Mouse (Mus musculus) monocyte, adult 2 months (primary cell): ENCODE measurements around the gene Phb2.

ENCODE experiments used
- DNase-seq, 2 experiments: peaks; one replicate each; pipeline ENCODE4 v3.0.0; 2022; ENCODE audit warnings: low spot score in 2 of 2, low read depth in 1 of 2

The Phb2 gene

DNA sequence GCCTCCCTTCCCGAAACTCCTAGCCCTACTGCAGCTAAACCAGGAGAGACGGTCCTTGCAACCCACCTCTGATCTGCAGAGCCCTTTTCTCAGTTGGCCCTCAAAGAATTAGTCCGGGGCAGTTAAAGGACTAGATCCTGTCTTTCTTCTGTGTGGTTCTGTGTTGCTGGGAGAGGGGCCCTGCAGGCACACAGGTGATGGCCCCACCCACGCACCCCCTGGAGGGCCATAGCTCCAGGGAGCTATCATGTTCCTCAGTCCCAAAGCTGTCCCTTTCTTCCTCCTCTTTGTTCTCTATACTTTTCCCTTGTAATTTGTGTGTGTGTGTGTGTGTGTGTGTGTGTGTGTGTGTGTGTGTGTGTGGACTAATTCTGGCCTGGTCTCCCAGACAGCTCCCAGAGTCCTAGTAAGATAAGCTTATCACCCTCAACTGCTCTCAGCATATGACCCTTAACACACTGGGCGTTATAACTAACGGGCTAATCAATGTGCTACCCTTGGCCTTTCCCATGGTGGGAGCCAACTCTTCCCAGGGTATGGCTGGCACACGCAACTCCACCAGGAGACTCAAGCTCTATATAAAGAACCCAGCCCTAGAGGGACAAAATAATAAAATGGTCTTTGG is 7.3 kb downstream of the Phb2 start:
- no peak for DNase-seq

DNA sequence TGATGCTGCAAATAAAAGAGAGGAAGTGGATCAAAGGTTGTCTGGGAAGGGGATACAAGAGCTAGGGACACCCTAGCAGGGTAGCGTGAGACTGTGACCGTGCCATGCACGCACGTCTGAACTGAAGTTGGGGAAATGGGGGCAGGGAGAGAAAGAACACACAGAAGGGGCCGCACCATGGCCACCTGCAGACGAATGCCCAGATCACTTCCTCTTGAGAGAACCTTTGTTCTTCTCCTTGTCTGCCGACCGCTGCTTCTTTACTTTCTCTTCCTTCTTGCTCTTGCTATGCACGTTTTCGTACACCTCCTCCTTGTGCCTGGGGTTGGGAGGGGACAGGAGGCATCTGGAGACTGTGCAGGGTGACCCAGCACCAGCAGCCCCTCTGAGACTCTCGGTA is 8.8 kb downstream of the Phb2 start:
- no peak for DNase-seq

DNA sequence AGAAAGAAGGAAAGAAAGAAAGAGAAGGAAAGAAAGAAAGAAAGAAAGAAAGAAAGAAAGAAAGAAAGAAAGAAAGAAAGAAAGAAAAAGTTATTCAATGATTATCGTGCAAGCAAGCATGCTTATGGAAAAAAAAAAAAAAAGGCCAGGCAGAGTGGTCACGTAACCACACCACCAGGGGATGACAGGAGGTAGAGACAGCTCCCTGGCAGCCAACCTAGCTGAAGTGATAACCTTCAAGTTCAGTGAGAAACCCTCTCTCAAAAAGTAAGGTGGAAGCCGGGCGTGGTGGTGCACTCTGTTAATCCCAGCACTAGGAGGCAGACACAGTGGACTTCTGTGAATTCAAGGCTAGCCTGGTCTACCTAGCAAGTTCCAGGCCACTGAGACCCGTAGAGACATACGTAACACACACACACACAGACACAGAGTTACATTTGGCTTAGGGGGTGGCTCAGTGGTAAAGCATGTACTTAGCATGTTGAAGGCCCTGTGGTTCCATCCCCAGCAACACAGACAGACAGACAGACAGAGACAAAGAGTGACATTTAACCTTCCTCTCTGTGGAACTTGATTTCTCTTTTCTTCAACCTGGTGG is 10.8 kb downstream of the Phb2 start:
- DNase-seq, result no peak

GRCm38 (mm10) chr6:124723541-124723940 is 11.4 kb downstream of the Phb2 start:
- DNase-seq, result peak; percentile 61 to 72

- no peak for DNase-seq
These were observed 12.3 kb downstream of the Phb2 start for GRCm38 (mm10) chr6:124724472-124724871.

DNA sequence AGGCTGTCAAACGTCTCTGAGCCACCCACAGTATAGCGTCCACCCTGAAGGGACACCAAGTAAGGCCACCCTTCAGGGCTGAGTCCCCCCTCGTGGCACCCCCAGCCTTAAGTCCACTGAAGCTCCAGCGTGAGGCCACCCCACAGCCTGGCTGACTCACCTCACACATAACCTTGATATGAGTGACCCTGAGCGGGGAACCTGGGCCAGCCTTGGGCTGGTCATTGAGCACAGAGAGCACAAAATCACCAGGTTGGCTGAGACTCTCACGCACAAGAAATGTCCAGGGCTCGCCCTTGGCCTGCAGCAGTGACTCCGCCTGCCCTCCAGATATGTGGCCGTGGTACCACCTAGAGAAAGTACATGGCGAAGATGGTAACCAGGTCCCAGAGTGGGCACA is 16.5 kb downstream of the Phb2 start:
- DNase-seq, result no peak

DNA sequence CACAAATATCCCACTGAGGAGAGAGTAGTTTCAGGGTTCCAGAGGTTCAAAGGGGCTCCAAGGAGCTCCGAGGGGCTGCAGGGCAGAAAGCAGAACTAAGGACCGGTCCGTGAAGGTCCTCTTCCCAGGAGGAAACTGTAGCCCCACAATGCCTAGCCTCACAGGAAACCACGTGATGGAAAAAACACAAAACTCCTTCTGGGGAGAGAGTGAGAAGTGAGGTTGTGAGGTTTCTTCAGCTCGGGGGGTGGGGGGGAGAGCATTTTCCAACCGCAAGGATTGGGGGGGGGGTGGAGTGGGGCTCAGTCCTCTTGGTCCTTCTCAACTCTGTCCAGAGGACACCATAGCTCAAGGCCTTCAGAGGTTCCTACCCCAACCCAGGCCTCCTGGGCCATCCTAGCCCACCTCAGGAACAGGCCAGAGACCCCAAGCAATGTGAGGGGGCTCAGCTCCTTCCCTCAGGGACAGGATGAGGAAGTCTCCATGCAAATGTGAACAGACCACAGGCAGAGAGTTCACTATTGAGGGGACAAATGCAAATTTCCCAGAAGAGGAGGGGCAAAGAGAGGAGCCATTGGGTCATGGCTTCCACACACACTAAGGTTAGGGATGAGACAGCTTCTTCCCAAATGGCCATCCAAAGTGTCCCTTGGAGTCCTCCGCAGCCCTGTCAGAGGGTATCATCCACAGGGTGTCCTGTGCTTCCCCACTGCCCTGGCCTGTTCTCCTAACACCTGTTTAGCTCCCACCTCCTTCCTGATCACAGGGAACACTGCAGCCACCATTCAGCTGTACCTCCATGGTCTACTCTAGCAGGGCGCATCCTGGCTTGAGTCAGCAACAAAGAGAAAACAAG is 17.9 kb downstream of the Phb2 start:
- peak in 1 of 2 experiments; percentile 47 for DNase-seq

GRCm38 (mm10) chr6:124731038-124731437 is 18.9 kb downstream of the Phb2 start:
- no peak for DNase-seq

DNA sequence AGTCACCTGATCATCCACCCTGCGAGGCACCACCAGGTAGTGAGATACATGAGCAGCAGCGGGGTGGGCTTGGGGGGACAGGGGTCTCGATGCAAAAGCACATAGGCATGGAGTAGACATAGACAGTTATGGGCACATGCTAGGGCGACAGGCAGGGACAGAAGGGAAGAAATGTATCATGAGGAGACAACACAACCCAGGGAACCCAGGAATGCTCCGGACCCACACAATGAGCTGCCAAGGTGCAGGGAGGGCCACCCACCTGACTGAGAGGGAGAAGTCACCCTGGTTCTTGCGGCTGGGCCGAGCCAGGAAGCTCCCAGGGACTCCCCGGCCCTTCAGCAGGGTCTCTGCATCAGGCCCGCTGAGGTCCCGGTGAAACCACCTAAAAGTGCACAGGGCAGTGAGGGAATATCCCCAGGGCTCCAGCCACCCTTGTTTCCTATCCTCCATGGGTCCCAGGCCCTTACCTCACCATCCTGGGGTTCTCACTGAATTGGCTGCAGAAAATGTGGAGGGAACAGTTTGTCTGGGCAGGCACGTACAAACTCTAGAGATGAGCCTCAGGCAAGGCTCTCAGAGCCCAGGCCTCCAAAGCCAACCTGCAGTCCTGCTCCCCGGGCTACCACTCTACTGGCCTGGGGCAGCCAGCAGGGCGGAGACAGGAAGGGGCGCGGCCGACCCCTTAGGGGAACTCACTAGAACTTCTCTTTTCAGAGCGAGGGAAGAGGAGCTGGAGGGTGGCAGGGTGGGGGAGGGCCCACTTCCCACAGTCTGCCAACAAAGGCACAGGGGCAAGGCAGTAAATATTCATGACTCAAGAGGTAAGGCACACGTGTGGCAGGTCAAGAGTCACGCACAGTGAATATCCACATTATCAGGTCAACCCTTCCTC is 20.6 kb downstream of the Phb2 start:
- DNase-seq, result peak; percentile 75 to 78

DNA sequence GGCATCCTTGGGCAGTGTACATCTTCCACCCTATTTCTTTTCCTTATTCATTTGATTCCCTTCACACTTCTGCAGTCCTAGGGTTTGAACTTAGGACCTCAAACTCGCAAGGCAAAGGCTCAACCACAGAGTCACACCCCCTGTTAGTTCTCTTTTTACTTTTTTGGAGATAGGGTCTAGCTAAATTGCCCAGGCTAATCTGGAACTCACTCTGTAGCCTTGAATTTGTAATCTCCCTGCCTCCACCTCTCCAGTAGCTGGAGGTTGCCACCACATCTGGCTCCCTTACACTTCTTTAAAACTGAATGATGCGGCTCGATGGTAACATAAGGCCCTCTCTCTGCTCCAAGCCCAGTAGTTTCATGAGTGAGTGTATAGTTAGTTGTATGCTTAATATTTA is 22.3 kb downstream of the Phb2 start:
- no peak for DNase-seq

- no peak for DNase-seq
These were observed 24.9 kb downstream of the Phb2 start for GRCm38 (mm10) chr6:124737040-124737439.

GRCm38 (mm10) chr6:124738511-124739023 is 26.4 kb downstream of the Phb2 start, which contains the start of gene Ptpn6:
Gene Ptpn6 (minus strand): TSS chr6:124738714.
- no peak for DNase-seq

GRCm38 (mm10) chr6:124739231-124739796 is 27.2 kb downstream of the Phb2 start:
- DNase-seq, result no peak

DNA sequence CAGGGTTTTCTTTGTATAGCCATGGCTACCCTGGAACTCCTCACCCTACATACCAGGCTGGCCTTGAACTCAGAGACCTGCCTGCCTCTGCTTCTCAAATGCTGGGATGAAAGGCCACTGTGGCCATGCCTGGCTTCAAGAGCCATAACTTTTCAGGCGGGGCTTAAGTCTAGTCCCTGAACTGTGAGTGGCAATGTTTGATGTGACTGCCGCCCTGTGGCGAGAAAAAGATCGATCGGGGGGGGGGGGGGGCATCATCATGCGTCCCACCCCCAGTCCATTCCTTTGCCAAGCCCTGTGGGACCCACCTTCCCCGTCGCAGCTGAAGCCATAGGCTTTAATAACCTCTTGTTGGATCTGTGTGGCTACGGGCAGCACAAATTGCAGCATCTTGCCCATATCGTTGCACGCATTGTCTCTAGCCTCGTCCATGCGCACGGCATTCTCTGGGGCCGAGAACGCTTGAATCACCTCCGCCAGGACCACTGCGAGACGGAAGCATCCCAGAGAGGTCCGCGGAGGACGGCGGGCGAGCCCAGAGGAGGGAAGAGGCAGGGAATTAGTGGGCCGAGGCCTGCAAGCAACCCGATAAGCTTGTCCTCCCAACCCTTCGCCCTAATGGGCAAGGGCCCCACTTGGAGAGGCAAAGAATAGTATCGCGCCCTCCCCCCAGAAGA is 28.2 kb downstream of the Phb2 start:
- DNase-seq, result no peak

DNA sequence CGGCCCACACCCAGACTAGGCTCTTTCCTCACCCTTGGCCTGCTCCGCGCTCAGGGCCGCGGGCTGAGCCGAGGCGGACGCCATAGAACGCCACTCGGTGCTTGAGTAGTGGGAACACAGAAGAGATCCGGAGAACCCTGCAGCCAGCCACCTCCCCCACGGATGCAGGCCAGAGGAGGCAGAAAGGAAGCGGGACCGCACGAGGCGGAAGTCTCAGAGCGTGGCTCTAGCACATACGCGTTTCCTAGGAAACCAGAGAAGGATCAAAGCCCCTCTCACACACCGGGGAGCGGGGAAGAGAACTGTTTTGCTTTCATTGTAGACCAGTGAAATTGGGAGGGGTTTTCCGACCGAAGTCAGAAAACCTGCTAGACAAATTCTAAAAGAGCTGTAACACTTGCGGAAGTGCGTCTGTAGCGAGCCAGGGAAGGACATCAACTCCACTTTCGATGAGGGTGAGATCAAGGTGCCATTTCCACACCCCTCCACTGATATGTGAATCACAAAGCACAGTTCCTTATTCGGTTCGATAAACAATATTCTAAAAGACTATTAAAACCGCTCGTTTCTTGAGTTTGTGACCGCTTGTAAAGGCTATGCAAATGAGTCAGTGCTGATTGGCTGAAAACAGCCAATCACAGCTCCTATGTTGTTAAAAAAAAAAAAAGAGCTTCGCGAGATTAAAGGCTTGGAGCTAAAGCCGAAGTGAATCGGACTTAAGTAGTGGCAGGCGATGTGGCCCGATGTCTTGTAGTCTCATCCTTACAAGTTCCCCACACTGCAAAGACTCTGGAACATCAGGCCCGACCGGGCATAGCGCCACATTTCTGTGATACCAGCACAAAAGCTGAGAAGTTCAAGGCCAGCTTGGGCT is 29.0 kb downstream of the Phb2 start, which contains the start of gene Grcc10:
TSS of gene Grcc10 (minus strand) at position 487 of the 874 bp plus-strand sequence.
- DNase-seq, result peak; percentile 82 to 83

DNA sequence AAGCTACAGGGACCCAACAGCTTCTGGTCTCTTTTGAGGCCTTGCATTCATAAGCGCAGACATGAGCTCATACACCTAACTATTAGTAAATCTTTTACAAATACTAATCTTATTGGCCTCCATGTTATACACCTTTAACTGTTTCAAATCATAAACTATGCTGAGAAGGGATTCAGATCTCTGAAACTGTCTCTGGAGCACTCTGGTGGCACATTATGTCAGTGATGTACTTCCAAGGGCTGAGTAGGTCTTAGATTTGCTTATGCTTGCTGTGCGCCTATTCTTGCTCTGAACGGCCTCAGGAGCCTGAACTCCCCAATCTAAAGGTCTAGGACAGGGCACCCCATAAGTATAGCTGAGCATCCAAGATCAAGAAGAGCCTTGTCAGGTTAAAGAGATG is 29.7 kb downstream of the Phb2 start:
- no peak for DNase-seq

GRCm38 (mm10) chr6:124742839-124743514 is 30.8 kb downstream of the Phb2 start:
- no peak for DNase-seq

DNA sequence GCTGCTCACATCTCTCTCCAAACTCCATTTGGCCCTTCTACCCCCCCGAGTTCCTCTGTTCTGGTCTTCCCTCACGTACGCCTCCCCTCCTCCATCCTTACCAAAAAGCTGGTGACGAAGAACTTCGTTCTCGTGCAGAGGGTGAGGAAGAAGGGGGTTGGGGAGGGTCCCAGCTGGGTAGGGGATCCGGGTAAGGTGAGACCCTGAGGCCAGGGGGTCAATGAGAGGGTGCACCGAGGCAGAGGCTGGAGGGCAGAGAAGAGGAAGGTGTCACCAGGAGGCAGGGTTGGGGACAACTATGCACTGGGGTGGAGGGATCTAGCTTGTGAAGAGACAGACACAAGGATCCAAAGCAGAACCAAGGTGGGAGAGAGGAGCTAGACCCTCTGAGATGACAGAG is 31.5 kb downstream of the Phb2 start:
- DNase-seq, result no peak
